Mouse (Mus musculus) lung, postnatal 0 days (tissue): ENCODE data around the gene Fam161b.
A peak's percentile ranks its signal among the peaks of the same experiment; 100 is the strongest.

ENCODE experiments used
- CTCF ChIP-seq: IDR thresholded peaks from 2 replicates; pipeline ENCODE4 v1.5.1; 2016; ENCODE audit warnings: antibody characterized with exemption, mild to moderate bottlenecking
- EP300 ChIP-seq: IDR thresholded peaks from 2 replicates; pipeline ENCODE4 v1.6.1; 2016; ENCODE audit warnings: antibody characterized with exemption, mild to moderate bottlenecking, control low read depth

DNA sequence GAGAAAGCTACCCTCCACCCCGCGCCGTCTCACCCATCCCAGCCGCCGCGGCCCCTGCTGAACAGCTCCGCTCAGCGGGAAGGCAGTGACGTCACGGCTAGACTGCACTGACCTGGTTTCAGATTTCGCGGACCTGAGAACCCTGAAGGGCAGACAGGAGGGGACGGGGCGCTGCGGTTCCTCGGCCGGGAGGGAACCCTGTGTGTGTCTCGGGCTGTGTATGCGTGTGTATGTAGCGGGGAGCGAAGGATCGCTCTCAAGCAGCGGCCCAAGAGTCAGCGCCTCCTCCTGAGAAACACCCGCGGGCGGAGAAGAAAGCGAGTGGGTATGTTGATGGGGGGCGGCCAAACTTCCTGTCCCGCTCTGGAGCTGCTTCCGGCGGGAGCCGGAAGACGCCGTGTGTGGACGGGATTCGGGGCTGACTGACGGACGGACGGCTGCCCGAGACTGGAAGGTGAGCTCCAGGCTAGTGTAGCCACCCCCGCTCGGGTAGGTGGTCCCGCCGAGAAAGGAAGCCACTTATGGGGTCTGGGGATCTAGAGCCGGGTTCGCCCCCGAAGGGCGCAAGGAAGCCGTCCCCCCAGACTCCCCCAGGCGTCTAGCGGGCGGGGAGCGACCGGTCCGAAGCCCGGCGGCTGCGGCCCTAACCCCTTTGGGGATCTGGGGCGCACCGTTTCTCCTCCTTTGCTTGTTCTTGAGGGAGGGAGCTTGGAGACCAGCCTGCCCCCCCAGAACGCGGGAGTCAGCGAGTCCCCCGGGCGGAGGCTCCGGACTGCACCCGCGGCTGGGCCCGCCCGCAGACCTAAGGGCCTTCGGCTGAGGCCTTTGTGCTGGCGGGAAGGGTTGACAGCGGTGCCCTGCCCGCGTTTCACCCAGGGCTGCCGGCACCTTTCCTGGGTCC, 44.7 kb downstream of the Fam161b start, which contains the start of gene Zfp410:
- peak; percentile 26; the same call in 1 of the 2 replicates for TF ChIP-seq CTCF
- TF ChIP-seq EP300, result peak; percentile 65
